Mouse (Mus musculus): ENCODE measurements around the gene Zfp143. TPM values are rescaled to one million over a fixed set of nuclear protein-coding genes. Genes with fewer than 3 reads are reported as not detected.

The Zfp143 gene
- 30.3 to 35.5 TPM (median 32.5 TPM) in 4 replicates for total RNA-seq (2023; ENCODE audit: inconsistent age)

DNA sequence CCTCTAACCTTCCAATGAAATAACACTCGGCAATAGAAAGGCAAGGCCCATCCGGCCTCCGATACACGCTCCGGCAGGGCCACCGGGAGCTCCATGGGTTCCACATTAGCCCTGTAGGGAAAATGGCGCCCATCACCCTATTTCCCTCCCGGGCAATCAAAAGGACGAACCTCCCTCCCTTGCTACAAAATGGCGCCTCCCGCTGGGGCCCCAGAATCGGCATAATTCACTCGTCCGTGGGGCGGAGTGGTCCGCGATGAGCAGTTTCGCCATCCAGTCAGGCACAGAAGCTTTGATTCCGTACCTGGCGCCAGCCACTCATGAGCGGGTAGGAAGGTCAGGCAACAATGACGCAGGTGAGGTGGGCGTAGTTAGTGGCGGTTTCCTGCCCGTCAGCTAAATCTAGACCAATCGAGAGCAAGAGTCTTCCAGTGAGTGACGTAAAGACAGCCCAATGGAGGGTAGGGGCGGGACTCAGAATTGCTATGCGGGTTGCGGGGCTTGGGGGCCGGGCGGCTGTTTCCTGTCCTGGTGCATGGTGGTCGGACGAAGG is at the start of gene Zfp143:
Gene Zfp143, plus strand, starts transcription at position 19 of the 553 bp plus-strand sequence.

DNA sequence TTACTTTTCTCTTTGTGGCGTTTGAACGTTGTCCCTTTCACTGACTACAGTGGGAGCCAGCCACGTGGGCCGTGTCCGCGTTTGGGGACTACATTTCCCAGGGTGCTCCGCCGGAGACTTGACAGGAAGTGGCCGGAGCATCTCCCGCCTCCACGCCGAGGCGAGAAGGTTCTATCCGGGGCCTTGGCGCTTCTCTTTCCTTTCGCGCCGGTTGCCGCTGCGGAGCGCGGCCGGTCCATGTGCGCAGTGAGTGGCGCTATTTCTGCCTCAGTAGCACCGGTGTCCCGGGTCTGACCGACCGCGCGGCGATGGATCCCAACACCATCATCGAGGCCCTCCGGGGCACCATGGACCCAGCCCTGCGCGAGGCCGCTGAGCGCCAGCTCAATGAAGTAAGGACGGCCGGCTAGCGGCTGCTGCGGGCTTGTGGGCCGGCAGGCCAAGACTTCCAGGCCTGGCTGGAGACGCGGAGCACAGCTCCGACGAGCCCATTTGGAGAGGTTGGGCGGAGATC is 42.8 kb upstream of the Zfp143 start, which contains the start of gene Ipo7:
Gene Ipo7, plus strand, starts transcription at position 158 of the 514 bp plus-strand sequence.

DNA sequence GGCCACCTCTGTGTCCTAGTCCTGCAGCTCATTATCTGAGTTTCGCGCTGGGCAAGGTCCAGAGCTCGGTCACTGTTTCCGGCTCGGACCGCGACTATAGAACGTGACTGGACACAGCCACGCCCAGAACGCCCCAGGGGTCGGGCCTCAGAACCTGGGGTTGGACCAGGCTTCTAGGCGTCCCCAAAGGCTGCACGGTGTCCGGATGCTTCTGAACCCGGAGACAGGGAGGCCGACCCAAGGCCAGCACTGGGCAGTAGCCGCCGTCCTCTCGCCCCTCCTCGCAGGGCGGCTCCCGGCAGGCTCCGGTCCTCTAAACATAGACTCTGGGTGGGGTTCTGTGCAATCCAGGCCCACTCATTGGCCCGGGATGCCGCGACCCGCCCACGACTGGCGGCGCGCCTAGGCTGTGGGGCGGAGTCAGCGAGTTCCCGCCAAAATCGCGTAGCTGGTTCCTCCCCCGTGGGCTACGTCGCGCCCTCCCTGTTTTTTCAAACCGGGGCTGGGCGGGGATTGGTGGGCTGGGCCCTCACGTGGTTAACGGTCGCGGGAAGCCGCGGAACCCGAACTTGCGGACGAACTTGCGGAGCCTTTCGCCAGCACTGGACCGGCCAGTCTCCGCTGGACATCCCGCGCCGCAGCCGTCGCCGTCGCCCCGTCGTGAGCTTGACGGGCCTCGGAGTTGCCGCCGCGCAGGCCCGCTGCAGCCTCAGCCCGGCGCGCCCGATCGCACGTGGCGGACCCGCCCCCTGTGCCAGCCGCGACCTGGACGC is 60.7 kb downstream of the Zfp143 start, which contains the start of gene Wee1:
Gene Wee1, plus strand, starts transcription at position 531 of the 773 bp plus-strand sequence.

Other genes with a start within 250 kb of the Zfp143 start
- gene Scube2, start 195.5 kb upstream of the Zfp143 start, total RNA-seq (2023; ENCODE audit: inconsistent age): not detected in 4 replicates
- gene Dennd5a, start 100.7 kb upstream of the Zfp143 start, total RNA-seq (2023; ENCODE audit: inconsistent age): 101 to 114 TPM (median 105 TPM) in 4 replicates
- 51.4 to 59.8 TPM (median 53.0 TPM) in 4 replicates for gene Tmem41b, start 74.3 kb upstream of the Zfp143 start, total RNA-seq (2023; ENCODE audit: inconsistent age)
- gene Ipo7, start 42.9 kb upstream of the Zfp143 start, total RNA-seq (2023; ENCODE audit: inconsistent age): 68.9 to 75.3 TPM (median 70.1 TPM) in 4 replicates
- gene Wee1, start 60.8 kb downstream of the Zfp143 start, total RNA-seq (2023; ENCODE audit: inconsistent age): 4.1 to 5.2 TPM (median 5.0 TPM) in 4 replicates
- 396 to 432 TPM (median 409 TPM) in 4 replicates for gene Swap70, start 160.5 kb downstream of the Zfp143 start, total RNA-seq (2023; ENCODE audit: inconsistent age)